17 mouse cellular contexts compared by ENCODE assay signal in genomic region chr17:69151281-69151680, GRCm38 (mm10).
DNase-seq lines count a peak whose midpoint lies in the region; ATAC-seq and TF ChIP-seq lines count a peak whose summit lies in the region.
"Had no signal": no experiment of that assay in that cellular context is flagged by ENCODE, and none has a peak within 500 bp of the region (broad histone marks: within the 10 kb centered on the region; RNA-seq: fewer than 3 reads in every experiment).

No protein-coding gene starts in this region.

- DNase-seq in cerebellum, postnatal 10 days = peak; percentile 17 to 28
- DNase-seq in cerebellum, adult 8-10 months = no peak
- DNase-seq in layer of hippocampus, adult 2 months (ENCODE audit: low spot score in 2 of 2) = no peak
- DNase-seq in layer of hippocampus, postnatal 25 days (ENCODE audit: extremely low spot score in 1 of 2, low spot score in 1 of 2) = no peak
- no peak for DNase-seq in CH12.LX (ENCODE audit: extremely low read depth)
- DNase-seq in embryonic facial prominence, embryonic 14.5 days (ENCODE audit: low spot score) = peak; percentile 56
- no peak for DNase-seq in spleen, postnatal 10 days (ENCODE audit: low spot score in 2 of 2)
- no peak for DNase-seq in testis, postnatal 10 days (ENCODE audit: low spot score)
- DNase-seq: adrenal gland, adult 2 months; cerebellum, postnatal 14 days; gastrocnemius, postnatal 10 days; kidney, postnatal 10 days; layer of hippocampus, adult 9-11 months; thymus, postnatal 36 days had no signal

- H3K27me3 ChIP-seq in CH12.LX (replicated peaks) = no peaks in the 10 kb centered on the region
- H3K27me3 ChIP-seq in embryonic facial prominence, embryonic 14.5 days (replicated peaks; ENCODE audit: control insufficient read depth, insufficient read depth, low read length) = no peaks in the 10 kb centered on the region
- H3K27me3 ChIP-seq: forebrain, embryonic 15.5 days; heart, embryonic 15.5 days had no signal

- WGBS in embryonic facial prominence, embryonic 14.5 days = 25% methylated on average over 3 of the region's 3 CpGs

- no peak for TF ChIP-seq POLR2A in CH12.LX (IDR thresholded peaks at IDR 0.05; ENCODE audit: low read depth, low read length)

- no peak overlapping the region for H3K9ac ChIP-seq in CH12.LX (ENCODE audit: insufficient read depth, low read depth)
- H3K9ac ChIP-seq in embryonic facial prominence, embryonic 14.5 days (ENCODE audit: low read depth, low read length) = no peak overlapping the region
- H3K9ac ChIP-seq: forebrain, embryonic 15.5 days; heart, embryonic 15.5 days had no signal

- no peaks in the 10 kb centered on the region for H3K36me3 ChIP-seq in CH12.LX (replicated peaks in 1 of 2; ENCODE audit: control insufficient read depth in 1 of 2, insufficient read depth in 1 of 2, low read length in 1 of 2)
- no peaks in the 10 kb centered on the region for H3K36me3 ChIP-seq in embryonic facial prominence, embryonic 14.5 days (ENCODE audit: control insufficient read depth, insufficient read depth, low read length)
- H3K36me3 ChIP-seq: forebrain, embryonic 15.5 days; heart, embryonic 15.5 days had no signal

- H3K79me2 ChIP-seq in CH12.LX (replicated peaks; ENCODE audit: control insufficient read depth, extremely low read depth, insufficient read depth, poor library complexity, severe bottlenecking) = no peaks in the 10 kb centered on the region

- in situ Hi-C loops in CH12.LX (cut with MboI; ENCODE audit: low pct_ligation_motif_present, low pct_unique_long_range_greater_than_20kb, low sequenced_read_pairs) = no loop called here

- no peaks in the 10 kb centered on the region for H3K4me1 ChIP-seq in CH12.LX (ENCODE audit: control insufficient read depth in 1 of 2, insufficient read depth in 2 of 2)
- 0 out of 2 replicates have a peak, but pooled peaks cover 2% of the 10 kb centered on the region for H3K4me1 ChIP-seq in embryonic facial prominence, embryonic 14.5 days (ENCODE audit: control insufficient read depth, insufficient read depth, low read length)
- H3K4me1 ChIP-seq: forebrain, embryonic 15.5 days had no signal

- no peak for TF ChIP-seq EP300 in CH12.LX (IDR thresholded peaks at IDR 0.05; ENCODE audit: low read length)

- no peak for ATAC-seq in embryonic facial prominence, embryonic 14.5 days (ENCODE audit: low read depth)
- ATAC-seq: forebrain, embryonic 15.5 days had no signal

- peaks cover 32% of the 10 kb centered on the region for H3K9me3 ChIP-seq in CH12.LX (replicated peaks; ENCODE audit: low read length)
- no peaks in the 10 kb centered on the region for H3K9me3 ChIP-seq in embryonic facial prominence, embryonic 14.5 days (ENCODE audit: control insufficient read depth, low read length)
- H3K9me3 ChIP-seq: forebrain, embryonic 15.5 days; heart, embryonic 15.5 days had no signal

- TF ChIP-seq CTCF in layer of hippocampus, adult 2 months (conservative IDR thresholded peaks at IDR 0.05) = 0 out of 2 replicates have a peak, but pooled peaks have one; percentile 9
- no peak for TF ChIP-seq CTCF in CH12.LX (conservative IDR thresholded peaks at IDR 0.05 in 1 of 2, IDR thresholded peaks at IDR 0.05 in 1 of 2; ENCODE audit: low read depth in 2 of 2, low read length in 2 of 2)

- peak; percentile 1 for TF ChIP-seq RAD21 in CH12.LX (IDR thresholded peaks at IDR 0.05; ENCODE audit: low read depth, low read length)

- H3K27ac ChIP-seq in layer of hippocampus, adult 2 months = no peak overlapping the region
- no peak overlapping the region for H3K27ac ChIP-seq in CH12.LX (ENCODE audit: insufficient read depth, low read depth)
- H3K27ac ChIP-seq in embryonic facial prominence, embryonic 14.5 days (replicated peaks; ENCODE audit: low read depth, low read length) = no peak overlapping the region
- H3K27ac ChIP-seq: forebrain, embryonic 15.5 days; heart, embryonic 15.5 days had no signal

- H3K4me2 ChIP-seq in CH12.LX (ENCODE audit: insufficient read depth, low read depth, poor library complexity, severe bottlenecking) = no peak overlapping the region
- no peak overlapping the region for H3K4me2 ChIP-seq in embryonic facial prominence, embryonic 14.5 days (ENCODE audit: low read depth, low read length)
- H3K4me2 ChIP-seq: forebrain, embryonic 15.5 days; heart, embryonic 15.5 days had no signal

- dilution Hi-C loops in CH12.LX (cut with MboI; ENCODE audit: extremely low pct_ligation_motif_present, extremely low pct_unique_long_range_greater_than_20kb, low sequenced_read_pairs) = no loop called here

- no peak overlapping the region for H3K4me3 ChIP-seq in layer of hippocampus, adult 2 months
- H3K4me3 ChIP-seq in CH12.LX (replicated peaks in 1 of 3; ENCODE audit: low read depth in 2 of 3, low read length in 2 of 3, poor library complexity in 1 of 3) = no peak overlapping the region
- H3K4me3 ChIP-seq in embryonic facial prominence, embryonic 14.5 days (ENCODE audit: low read depth, low read length) = no peak overlapping the region
- H3K4me3 ChIP-seq: forebrain, embryonic 15.5 days; heart, embryonic 15.5 days; myocyte had no signal

TF ChIP-seq in CH12.LX, 34 proteins besides CTCF, POLR2A, EP300 and RAD21:
- TF ChIP-seq CHD2 (IDR thresholded peaks at IDR 0.05; ENCODE audit: low read length) (no peak), IRF4 (IDR thresholded peaks at IDR 0.05; ENCODE audit: low read depth, low read length) (no peak), MEF2A (IDR thresholded peaks at IDR 0.05; ENCODE audit: borderline replicate concordance, low read depth, low read length) (no peak), ZKSCAN1 (IDR thresholded peaks at IDR 0.05; ENCODE audit: borderline replicate concordance, low read depth, low read length) (no peak), MYC (IDR thresholded peaks at IDR 0.05; ENCODE audit: low read depth, low read length) (no peak), JUN (IDR thresholded peaks at IDR 0.05; ENCODE audit: insufficient read depth, low read depth, low read length) (no peak), USF1 (IDR thresholded peaks at IDR 0.05; ENCODE audit: low read depth, low read length) (no peak), TCF12 (IDR thresholded peaks at IDR 0.05; ENCODE audit: low read depth, low read length) (no peak), ELF1 (IDR thresholded peaks at IDR 0.05; ENCODE audit: low read depth, low read length) (no peak), KAT2A (IDR thresholded peaks at IDR 0.05; ENCODE audit: insufficient replicate concordance, low read length) (no peak), ZC3H11A (IDR thresholded peaks at IDR 0.05; ENCODE audit: low read depth, low read length) (no peak), MAZ (IDR thresholded peaks at IDR 0.05; ENCODE audit: low read depth, low read length) (no peak)

Comparison
In these comparisons a context has a peak if more than half of its experiments do, and no peak if none do; other contexts are left out.
1. DNase-seq: peak in cerebellum, postnatal 10 days (2 of 2) and embryonic facial prominence, embryonic 14.5 days (single experiment); none in cerebellum, adult 8-10 months (single experiment), layer of hippocampus, adult 2 months (0 of 2), layer of hippocampus, postnatal 25 days (0 of 2), CH12.LX (single experiment), spleen, postnatal 10 days (0 of 2) and testis, postnatal 10 days (single experiment).